Mouse (Mus musculus) myocyte (in vitro differentiated cells): ENCODE data around the gene Adpgk. TPM values are rescaled to one million over a fixed set of nuclear protein-coding genes. Genes with fewer than 3 reads are reported as not detected.
A peak's percentile ranks its signal among the peaks of the same experiment; 100 is the strongest.
"Not testable (repeated sequence)": the region's sequence is repeated elsewhere in the genome, so short reads cannot be mapped to it uniquely, and the experiment has no call there.

Source experiments
- H3K27me3 ChIP-seq: one replicate; pipeline ENCODE4 v1.6.1; 2011; ENCODE audit not compliant: control insufficient read depth, insufficient read depth, insufficient read length
- H3K36me3 ChIP-seq: one replicate; pipeline ENCODE4 v1.6.1; 2011; ENCODE audit not compliant: control insufficient read depth, insufficient read depth
- H3K4me2 ChIP-seq: one replicate; pipeline ENCODE4 v1.6.1; 2011; ENCODE audit warnings: low read depth, control low read depth
- H3K4me3 ChIP-seq: one replicate; pipeline ENCODE4 v1.5.1; 2011; ENCODE audit warnings: mild to moderate bottlenecking, control low read depth, moderate library complexity
- H3K79me2 ChIP-seq: one replicate; pipeline ENCODE4 v1.6.1; 2011; ENCODE audit not compliant: control insufficient read depth, insufficient read depth
- H3ac ChIP-seq: one replicate; pipeline ENCODE4 v1.6.1; 2011; ENCODE audit not compliant: control insufficient read depth, insufficient read length
- CEBPB ChIP-seq: IDR thresholded peaks from 2 replicates; pipeline ENCODE4 v1.6.1; 2011; ENCODE audit warnings: mild to moderate bottlenecking, moderate library complexity; ENCODE audit not compliant: poor library complexity, insufficient read depth, severe bottlenecking
- E2F4 ChIP-seq: IDR thresholded peaks from one replicate; pipeline ENCODE4 v1.6.1; 2011; ENCODE audit warnings: mild to moderate bottlenecking, control low read depth, moderate library complexity; ENCODE audit not compliant: insufficient read depth
- MAX ChIP-seq: IDR thresholded peaks from one replicate; pipeline ENCODE4 v1.6.1; 2011; ENCODE audit warnings: low read depth, mild to moderate bottlenecking, control low read depth
- MYOD1 ChIP-seq, 3 experiments: IDR thresholded peaks; one replicate each; pipeline ENCODE4 v1.6.1; 2011; ENCODE audit warnings: control low read depth in 2 of 3, low read depth in 2 of 3, mild to moderate bottlenecking in 2 of 3, moderate library complexity in 1 of 3; ENCODE audit not compliant: insufficient read length in 2 of 3, control insufficient read depth in 1 of 3
- MYOG ChIP-seq, 3 experiments: IDR thresholded peaks; one replicate each; pipeline ENCODE4 v1.6.1; 2011; ENCODE audit warnings: control low read depth in 2 of 3, low read depth in 2 of 3, mild to moderate bottlenecking in 2 of 3; ENCODE audit not compliant: insufficient read length in 2 of 3, control insufficient read depth in 1 of 3, insufficient read depth in 1 of 3
- POLR2A ChIP-seq: IDR thresholded peaks from one replicate; pipeline ENCODE4 v1.6.1; 2011; ENCODE audit warnings: low read depth, mild to moderate bottlenecking, control low read depth, moderate library complexity; ENCODE audit not compliant: insufficient read length
- POLR2AphosphoS2 ChIP-seq: IDR thresholded peaks from one replicate; pipeline ENCODE4 v1.6.1; 2011; ENCODE audit warnings: low read depth, control low read depth; ENCODE audit not compliant: insufficient read length
- REST ChIP-seq: IDR thresholded peaks from one replicate; pipeline ENCODE4 v1.6.1; 2011; ENCODE audit warnings: mild to moderate bottlenecking, control low read depth, moderate library complexity; ENCODE audit not compliant: insufficient read depth, insufficient read length
- SRF ChIP-seq: IDR thresholded peaks from one replicate; pipeline ENCODE4 v1.6.1; 2011; ENCODE audit warnings: low read depth; ENCODE audit not compliant: control insufficient read depth, insufficient read length
- TCF12 ChIP-seq: IDR thresholded peaks from one replicate; pipeline ENCODE4 v1.6.1; 2011; ENCODE audit warnings: mild to moderate bottlenecking, control low read depth; ENCODE audit not compliant: poor library complexity, insufficient read depth, severe bottlenecking
- TCF3 ChIP-seq: IDR thresholded peaks from one replicate; pipeline ENCODE4 v1.6.1; 2011; ENCODE audit warnings: low read depth, control low read depth; ENCODE audit not compliant: insufficient read length
- USF1 ChIP-seq: IDR thresholded peaks from one replicate; pipeline ENCODE4 v1.6.1; 2011; ENCODE audit warnings: low read depth, mild to moderate bottlenecking, control low read depth, moderate library complexity
- polyA plus RNA-seq: library from polyadenylated mRNA; unstranded; fragments of >200 nt; fragmentation: generic; extraction: Trizol; gene quantifications from one replicate; pipeline ENCODE4 v1.2.1, GENCODE M21; 2012; ENCODE audit warnings: missing spikeins

The Adpgk gene
- polyA plus RNA-seq, 1 experiment: 25.4 TPM

DNA sequence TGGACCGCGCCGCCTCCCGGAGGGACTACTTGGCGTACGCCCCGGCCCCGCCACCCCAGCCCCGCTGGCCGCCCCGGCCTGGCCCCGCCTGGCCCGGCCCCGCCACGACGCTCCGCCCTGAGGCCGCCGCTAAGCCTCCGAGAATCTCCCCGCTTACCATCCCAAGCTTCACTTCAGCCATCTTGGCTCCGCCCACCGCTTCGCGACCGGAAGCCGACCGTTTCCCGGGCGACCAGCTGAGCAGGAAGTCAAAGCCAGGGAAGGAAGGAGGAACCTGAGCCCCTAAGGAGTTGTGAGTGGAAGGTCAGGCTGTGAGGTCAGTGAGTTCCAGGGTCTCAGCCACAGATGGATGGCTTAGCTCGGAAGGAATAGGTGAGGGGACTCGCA, 61.9 kb downstream of the Adpgk start, which contains the start of gene Bbs4:
Gene Bbs4 (minus strand): TSS at position 256 of the 387 bp plus-strand sequence.
- peak within 1 kb of the TSS; percentile 39 for H3K4me3 ChIP-seq
- H3K4me2 ChIP-seq: peak within 1 kb of the TSS; percentile 84
- H3ac ChIP-seq: no peak within 1 kb of the TSS
- H3K36me3 ChIP-seq: no peaks in the 10 kb centered on the region
- peak; percentile 63 for TF ChIP-seq POLR2A
- TF ChIP-seq CEBPB: no peak
- TF ChIP-seq REST: no peak
- TF ChIP-seq SRF: no peak
- no peak for TF ChIP-seq MYOD1 (IDR thresholded peaks at IDR 0.05; ENCODE audit: control insufficient read depth in 1 of 3, insufficient read length in 2 of 3, low read depth in 2 of 3)
- no peak for TF ChIP-seq MAX
- TF ChIP-seq POLR2AphosphoS2: peak; percentile 73
- no peak for TF ChIP-seq TCF3
- TF ChIP-seq TCF12: no peak
- peak; percentile 4 for TF ChIP-seq USF1
- TF ChIP-seq E2F4: no peak
- TF ChIP-seq MYOG (IDR thresholded peaks at IDR 0.05; ENCODE audit: control insufficient read depth in 1 of 3, insufficient read depth in 1 of 3, insufficient read length in 2 of 3, low read depth in 2 of 3): no peak
- H3K27me3 ChIP-seq: no peaks in the 10 kb centered on the region
- H3K79me2 ChIP-seq: no peaks in the 10 kb centered on the region

- H3K4me2 ChIP-seq, H3K4me3 ChIP-seq, H3K27me3 ChIP-seq: not testable (repeated sequence)
Measured at GRCm38 (mm10) chr9:59358041-59358440, 66.7 kb downstream of the Adpgk start.

DNA sequence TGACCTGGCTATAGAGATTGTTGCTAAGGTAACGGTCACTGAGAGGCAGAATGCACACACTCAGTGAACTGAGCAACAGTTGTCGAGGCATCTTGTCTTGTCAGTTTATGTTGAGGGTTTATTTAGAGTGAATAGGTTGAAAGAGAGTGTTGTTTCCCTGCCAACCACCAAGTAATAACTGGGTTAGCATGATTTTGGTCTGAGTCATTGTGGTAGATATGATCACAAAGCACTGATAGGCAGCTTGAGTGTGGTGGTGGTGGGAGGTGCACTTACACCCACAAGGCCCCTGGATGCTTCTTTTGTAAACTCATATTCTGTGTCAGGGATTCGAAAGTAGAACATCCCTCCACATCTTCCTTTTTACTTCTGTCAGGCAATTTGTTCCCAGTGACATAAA, 69.1 kb downstream of the Adpgk start:
- not testable (repeated sequence) for H3K79me2 ChIP-seq, H3K27me3 ChIP-seq, H3K4me3 ChIP-seq, H3K36me3 ChIP-seq, H3ac ChIP-seq
- peak overlapping the region; percentile 12 for H3K4me2 ChIP-seq

More at GRCm38 (mm10) chr9:59358041-59358440, 66.7 kb downstream of the Adpgk start:
- H3K79me2 ChIP-seq, H3K36me3 ChIP-seq, H3ac ChIP-seq: not testable (repeated sequence)

DNA sequence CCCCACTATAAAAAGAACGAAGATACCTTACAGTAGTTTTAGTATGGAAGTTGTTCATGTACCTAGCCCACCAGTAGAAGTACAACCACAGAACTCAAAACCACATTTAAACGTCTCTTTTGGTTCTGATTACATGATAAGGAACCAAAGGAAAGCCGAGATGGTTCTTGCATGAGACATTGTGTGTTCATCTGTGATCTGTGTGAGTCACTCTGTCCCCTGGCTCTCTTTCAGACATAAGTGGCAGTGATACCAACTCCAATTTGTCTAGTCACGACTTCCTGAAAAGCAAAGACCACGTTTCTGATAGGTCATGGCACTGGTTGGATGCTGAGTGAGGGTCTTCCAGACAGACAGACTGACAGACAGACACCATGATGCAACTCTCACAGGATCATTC, 77.9 kb downstream of the Adpgk start:
- no peaks in the 10 kb centered on the region for H3K79me2 ChIP-seq

DNA sequence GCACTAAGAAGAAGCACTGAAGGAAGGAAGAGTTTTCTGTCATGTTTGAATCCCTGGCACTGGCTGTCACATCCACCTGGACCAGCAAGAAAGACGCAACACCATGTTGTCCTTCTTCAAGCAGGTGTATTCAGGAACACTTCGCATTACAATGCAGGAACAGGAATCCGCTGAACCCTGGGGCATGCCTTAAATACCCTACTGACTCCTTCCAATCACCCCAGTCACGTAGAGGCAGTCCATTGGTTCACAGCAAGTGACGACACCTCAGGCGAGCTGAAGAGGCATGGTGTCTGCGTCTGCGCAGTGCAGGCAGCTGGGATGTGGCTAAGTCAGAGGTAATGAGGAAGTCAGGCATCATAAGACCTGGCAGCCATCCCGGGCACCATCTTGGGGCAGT, 78.3 kb downstream of the Adpgk start:
- peak overlapping the region; percentile 32 for H3K4me2 ChIP-seq
- no peaks in the 10 kb centered on the region for H3K36me3 ChIP-seq
- no peaks in the 10 kb centered on the region for H3K79me2 ChIP-seq
- H3K27me3 ChIP-seq: no peaks in the 10 kb centered on the region
- no peak overlapping the region for H3K4me3 ChIP-seq
- no peak overlapping the region for H3ac ChIP-seq
- no peak for TF ChIP-seq USF1
- no peak for TF ChIP-seq E2F4
- TF ChIP-seq TCF3: no peak
- no peak for TF ChIP-seq MYOD1 (IDR thresholded peaks at IDR 0.05; ENCODE audit: control insufficient read depth in 1 of 3, insufficient read length in 2 of 3, low read depth in 2 of 3)
- TF ChIP-seq REST: no peak
- TF ChIP-seq TCF12: no peak
- TF ChIP-seq MAX: no peak
- no peak for TF ChIP-seq POLR2AphosphoS2
- no peak for TF ChIP-seq CEBPB
- TF ChIP-seq MYOG (IDR thresholded peaks at IDR 0.05; ENCODE audit: control insufficient read depth in 1 of 3, insufficient read depth in 1 of 3, insufficient read length in 2 of 3, low read depth in 2 of 3): no peak
- no peak for TF ChIP-seq POLR2A
- TF ChIP-seq SRF: no peak

More for the DNA sequence above, 77.9 kb downstream of the Adpgk start:
- TF ChIP-seq CEBPB: no peak
- no peak for TF ChIP-seq E2F4
- no peak for TF ChIP-seq TCF12
- TF ChIP-seq TCF3: no peak
- TF ChIP-seq REST: no peak
- TF ChIP-seq SRF: no peak
- no peak for TF ChIP-seq MYOD1 (IDR thresholded peaks at IDR 0.05; ENCODE audit: control insufficient read depth in 1 of 3, insufficient read length in 2 of 3, low read depth in 2 of 3)
- TF ChIP-seq MYOG (IDR thresholded peaks at IDR 0.05; ENCODE audit: control insufficient read depth in 1 of 3, insufficient read depth in 1 of 3, insufficient read length in 2 of 3, low read depth in 2 of 3): no peak
- H3ac ChIP-seq: no peak overlapping the region
- no peaks in the 10 kb centered on the region for H3K36me3 ChIP-seq
- H3K27me3 ChIP-seq: no peaks in the 10 kb centered on the region
- H3K4me2 ChIP-seq: peak overlapping the region; percentile 32
- no peak overlapping the region for H3K4me3 ChIP-seq

Other genes starting within 250 kb of the Adpgk start
- gene Bbs4, start 62.0 kb downstream of the Adpgk start, polyA plus RNA-seq: 3.8 TPM
- gene Arih1, start 195.1 kb downstream of the Adpgk start, polyA plus RNA-seq: 38.1 TPM
- gene Hexa, start 248.0 kb downstream of the Adpgk start, polyA plus RNA-seq: 131 TPM
- 1.2 TPM for gene Tmem202, start 248.3 kb downstream of the Adpgk start, polyA plus RNA-seq